In genomic region chr1:58156747-58157146, GRCm38 (mm10) we compare ENCODE assay signal across 9 mouse cellular contexts. TPM values are rescaled to one million over a fixed set of nuclear protein-coding genes. Genes with fewer than 3 reads are reported as not detected.
DNase-seq lines count a peak whose midpoint lies in the region; ATAC-seq and TF ChIP-seq lines count a peak whose summit lies in the region.
"Had no signal": no experiment of that assay in that cellular context is flagged by ENCODE, and none has a peak within 500 bp of the region (broad histone marks: within the 10 kb centered on the region; RNA-seq: fewer than 3 reads in every experiment).

No protein-coding gene starts in this region.

- ATAC-seq in hindbrain, embryonic 13.5 days (ENCODE audit: low FRiP score): 0 out of 2 replicates have a peak, but pooled peaks have one; percentile 13
- ATAC-seq in limb, embryonic 14.5 days (ENCODE audit: low FRiP score, low read depth): no peak
- no peak for ATAC-seq in megakaryocyte, adult 5-6 weeks (ENCODE audit: poor library complexity, severe bottlenecking)

- H3K4me1 ChIP-seq in ES-E14 (ENCODE audit: control insufficient read depth in 2 of 2, insufficient read depth in 2 of 2, low read length in 2 of 2, poor library complexity in 1 of 2): no peaks in the 10 kb centered on the region
- H3K4me1 ChIP-seq in hindbrain, embryonic 13.5 days (replicated peaks): no peaks in the 10 kb centered on the region
- H3K4me1 ChIP-seq in limb, embryonic 14.5 days (ENCODE audit: control insufficient read depth, insufficient read depth, low read length): no peaks in the 10 kb centered on the region

- H3K27ac ChIP-seq in ES-E14 (ENCODE audit: insufficient read depth, low read depth, low read length, poor library complexity, severe bottlenecking): no peak overlapping the region
- H3K27ac ChIP-seq in hindbrain, embryonic 13.5 days: peak overlapping the region; percentile 53; the same call in 1 of the 2 replicates
- no peak overlapping the region for H3K27ac ChIP-seq in limb, embryonic 14.5 days (replicated peaks; ENCODE audit: low read depth, low read length)
- H3K27ac ChIP-seq: macrophage had no signal

- no peak overlapping the region for H3K4me3 ChIP-seq in ES-E14 (ENCODE audit: insufficient read depth in 1 of 2, low read depth in 1 of 2, low read length in 2 of 2, poor library complexity in 1 of 2, severe bottlenecking in 1 of 2)
- H3K4me3 ChIP-seq in hindbrain, embryonic 13.5 days: no peak overlapping the region
- no peak overlapping the region for H3K4me3 ChIP-seq in limb, embryonic 14.5 days (replicated peaks; ENCODE audit: low read length)

- no peak for TF ChIP-seq POLR2A in brain, embryonic 14.5 days (IDR thresholded peaks at IDR 0.05; ENCODE audit: borderline replicate concordance, extremely low read depth, insufficient read depth, insufficient read length, poor library complexity, severe bottlenecking)
- TF ChIP-seq POLR2A in limb, embryonic 14.5 days (IDR thresholded peaks at IDR 0.05; ENCODE audit: borderline replicate concordance, extremely low read depth, insufficient read depth, insufficient read length): no peak

- no peak overlapping the region for H3K4me2 ChIP-seq in hindbrain, embryonic 13.5 days
- no peak overlapping the region for H3K4me2 ChIP-seq in limb, embryonic 14.5 days (replicated peaks; ENCODE audit: low read depth, low read length, severe bottlenecking)

- TF ChIP-seq CTCF in brain, embryonic 14.5 days (IDR thresholded peaks at IDR 0.05; ENCODE audit: borderline replicate concordance, extremely low read depth, insufficient read depth, insufficient read length): peak; percentile 72

- DNase-seq in left cerebral cortex, adult 18-20 months (ENCODE audit: low spot score in 2 of 2): peak; percentile 18 to 55
- DNase-seq in left cerebral cortex, postnatal 36 days (ENCODE audit: low spot score in 2 of 2): no peak
- DNase-seq in ES-E14 (ENCODE audit: low read depth, low spot score): no peak
- DNase-seq in brain, embryonic 14.5 days (ENCODE audit: low read depth): peak; percentile 62
- peak; percentile 69 for DNase-seq in limb, embryonic 14.5 days (ENCODE audit: low spot score)
- DNase-seq in right cerebral cortex, postnatal 25 days: peak; percentile 21

- intact Hi-C loops in left cerebral cortex, postnatal 36 days (cut with DNase I): loop anchor here (2.0 to 5.0 kb wide), 2 partner anchors 114 to 141 kb away; no protein-coding TSS in a partner anchor

- in situ Hi-C loops in ES-E14 (cut with MboI; ENCODE audit: low sequenced_read_pairs in 2 of 2, unreplicated experiment in 2 of 2): loop anchor here in 1 of 2 experiments (10.0 kb wide), 1 partner anchor 118 kb away; the partner anchor contains the start of gene Aox2

- H3K9ac ChIP-seq in ES-E14 (ENCODE audit: insufficient read depth, low read depth, low read length, poor library complexity, severe bottlenecking): no peak overlapping the region
- no peak overlapping the region for H3K9ac ChIP-seq in hindbrain, embryonic 13.5 days
- H3K9ac ChIP-seq in limb, embryonic 14.5 days (ENCODE audit: low read depth, low read length, severe bottlenecking): no peak overlapping the region

- H3K9me3 ChIP-seq in ES-E14 (ENCODE audit: control insufficient read depth, insufficient read depth, low read depth, low read length): no peaks in the 10 kb centered on the region
- H3K9me3 ChIP-seq in hindbrain, embryonic 13.5 days: no peaks in the 10 kb centered on the region
- H3K9me3 ChIP-seq in limb, embryonic 14.5 days (ENCODE audit: control insufficient read depth, low read length): no peaks in the 10 kb centered on the region

- H3K36me3 ChIP-seq in ES-E14 (ENCODE audit: control insufficient read depth, insufficient read depth, low read length, poor library complexity, severe bottlenecking): no peaks in the 10 kb centered on the region
- no peaks in the 10 kb centered on the region for H3K36me3 ChIP-seq in hindbrain, embryonic 13.5 days
- H3K36me3 ChIP-seq in limb, embryonic 14.5 days (ENCODE audit: control insufficient read depth, insufficient read depth, low read length): no peaks in the 10 kb centered on the region

- WGBS in hindbrain, embryonic 13.5 days: 51% methylated on average over 5 of the region's 5 CpGs
- WGBS in limb, embryonic 14.5 days: 51% methylated on average over 5 of the region's 5 CpGs

- H3K27me3 ChIP-seq in hindbrain, embryonic 13.5 days: no peaks in the 10 kb centered on the region
- no peaks in the 10 kb centered on the region for H3K27me3 ChIP-seq in limb, embryonic 14.5 days (ENCODE audit: control insufficient read depth, insufficient read depth, low read length)

TF ChIP-seq in ES-E14, 5 proteins besides CTCF, POLR2A, EP300 and RAD21:
- TF ChIP-seq HCFC1 (IDR thresholded peaks at IDR 0.05; ENCODE audit: borderline replicate concordance, insufficient read depth, low read length): no peak
- no peak for TF ChIP-seq ZNF384 (IDR thresholded peaks at IDR 0.05; ENCODE audit: low read depth, low read length)
- no peak for TF ChIP-seq CHD2 (IDR thresholded peaks at IDR 0.05; ENCODE audit: low read depth, low read length)
- TF ChIP-seq MAFK (IDR thresholded peaks at IDR 0.05; ENCODE audit: insufficient read depth, low read depth, low read length): no peak
- TF ChIP-seq ZC3H11A (IDR thresholded peaks at IDR 0.05; ENCODE audit: borderline replicate concordance, low read depth, low read length): 0 out of 2 replicates have a peak, but pooled peaks have one; percentile 13

RNA-seq across cellular contexts. Expression of gene Aox3, which starts 43.8 kb away (rescaled TPM):
- total RNA-seq in left cerebral cortex, adult 18-20 months (2021): 1 to 10 TPM; 3.7 to 3.9 TPM
- total RNA-seq in left cerebral cortex, postnatal 36 days (2021): 1 to 10 TPM; 1.8 to 5.3 TPM
- total RNA-seq in ES-E14 (2012; rRNA removed): 0.69 and 1.8 TPM in 2 replicates
- 0.18 and 0.64 TPM in 2 replicates for polyA plus RNA-seq in brain, embryonic 14.5 days (2012; rRNA removed)
- 0.04 and 0.23 TPM in 2 replicates for polyA plus RNA-seq in hindbrain, embryonic 13.5 days (2015; fragmentation: Nextera tagmentation; extraction: Ambion mirVana)
- 0.53 and 0.55 TPM in 2 replicates for polyA plus RNA-seq in limb, embryonic 14.5 days (2012; rRNA removed)
- 0.12 and 0.44 TPM in 2 replicates for polyA plus RNA-seq in limb, embryonic 14.5 days (2014; fragmentation: Nextera tagmentation; extraction: Ambion mirVana)
- total RNA-seq in megakaryocyte, adult 5-6 weeks (2015): 0.22 and 0.52 TPM in 2 replicates
- 0.08 and 0.15 TPM in 2 replicates for total RNA-seq in megakaryocyte, adult 5-6 weeks (2017)
- polyA plus RNA-seq: macrophage had no signal

RNA-seq across cellular contexts. Expression of gene Aox4, which starts 53.5 kb away (rescaled TPM):
- total RNA-seq in left cerebral cortex, adult 18-20 months (2021): 1 to 10 TPM; 3.6 to 4.6 TPM
- 1 to 10 TPM; 5.3 to 5.8 TPM for total RNA-seq in left cerebral cortex, postnatal 36 days (2021)
- total RNA-seq in ES-E14 (2012; rRNA removed): 0.21 and 0.49 TPM in 2 replicates
- polyA plus RNA-seq in brain, embryonic 14.5 days (2012; rRNA removed): 0.22 and 0.40 TPM in 2 replicates
- polyA plus RNA-seq in hindbrain, embryonic 13.5 days (2015; fragmentation: Nextera tagmentation; extraction: Ambion mirVana): 0.18 and 0.34 TPM in 2 replicates
- polyA plus RNA-seq in limb, embryonic 14.5 days (2012; rRNA removed): 0.37 and 0.78 TPM in 2 replicates
- 1.3 and 2.5 TPM in 2 replicates for polyA plus RNA-seq in limb, embryonic 14.5 days (2014; fragmentation: Nextera tagmentation; extraction: Ambion mirVana)
- 0.14 TPM in 1 of 2 replicates, not detected in the other for total RNA-seq in megakaryocyte, adult 5-6 weeks (2015)
- not detected in 2 replicates for total RNA-seq in megakaryocyte, adult 5-6 weeks (2017)
- polyA plus RNA-seq: macrophage had no signal

Comparison
In these comparisons a context has a peak if more than half of its experiments do, and no peak if none do; other contexts are left out.
1. DNase-seq: peak in left cerebral cortex, adult 18-20 months (2 of 2), brain, embryonic 14.5 days (single experiment), limb, embryonic 14.5 days (single experiment) and right cerebral cortex, postnatal 25 days (single experiment); none in left cerebral cortex, postnatal 36 days (0 of 2) and ES-E14 (single experiment).